Mouse (Mus musculus): ENCODE data around the gene Grhl1. TPM values are rescaled to one million over a fixed set of nuclear protein-coding genes. Genes with fewer than 3 reads are reported as not detected.

The Grhl1 gene
- total and polyA plus RNA-seq, 2 experiments from 2014 or later, result 2.3 to 2.7 TPM

DNA sequence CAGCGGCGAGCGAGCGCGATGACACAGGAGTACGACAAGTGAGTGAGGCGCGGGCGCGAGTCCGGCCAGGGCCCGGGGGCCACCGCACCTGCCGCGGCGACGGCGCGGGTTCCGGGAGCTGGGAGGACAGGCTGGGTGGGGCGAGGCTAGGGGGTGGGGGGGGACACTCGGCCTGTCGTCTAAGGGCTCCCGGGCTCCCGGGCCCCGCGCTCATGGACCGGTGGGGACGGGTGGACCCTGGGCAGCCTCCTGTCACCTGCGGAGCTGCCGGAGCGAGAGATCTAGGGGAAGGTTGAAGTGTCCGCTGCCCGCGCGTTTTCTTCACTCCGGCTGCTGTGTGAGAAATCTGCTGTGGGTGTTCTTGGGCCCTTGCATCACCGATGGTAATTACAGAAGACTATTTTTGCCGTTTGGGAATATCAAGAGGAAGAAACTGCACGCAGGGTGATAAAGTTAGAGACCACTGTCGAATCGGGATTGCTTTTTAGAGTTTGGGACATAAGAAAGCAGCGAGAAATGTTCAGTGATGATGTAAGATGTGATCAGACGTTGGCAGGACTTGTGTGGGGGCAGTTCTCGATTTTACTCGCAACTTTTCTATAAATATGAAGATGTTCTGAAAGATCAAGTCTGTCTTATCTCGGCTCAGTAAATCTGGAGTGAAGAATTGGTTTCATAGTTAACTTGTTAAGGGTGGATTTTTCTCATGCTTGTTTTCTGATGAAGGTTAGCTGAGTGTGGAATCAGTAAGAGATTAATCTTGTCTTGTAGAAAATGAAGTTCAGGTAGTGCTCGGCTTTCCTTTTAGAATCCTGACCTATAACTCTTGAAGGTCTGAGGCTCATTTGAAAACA lies 565 bp downstream of the Grhl1 start:
- DNase-seq (no peak), ATAC-seq (peak; percentile 16)
- Histone ChIP-seq H3K9ac (peak overlapping the region; percentile 51), H3K27ac (ENCODE audit: low read depth, low read length) (no peak overlapping the region), H3K4me2 (ENCODE audit: low read depth) (peak overlapping the region; percentile 85), H3K4me1 (ENCODE audit: insufficient read depth) (no peaks in the 10 kb centered on the region), H3K4me3 (ENCODE audit: low read depth, low read length) (peak overlapping the region; percentile 67), H3K9me3 (ENCODE audit: low read length) (no peaks in the 10 kb centered on the region), H3K27me3 (ENCODE audit: insufficient read depth, low read length) (peaks cover 5% of the 10 kb centered on the region; the same call in 1 of the 2 replicates), H3K36me3 (ENCODE audit: insufficient read depth) (no peaks in the 10 kb centered on the region)
- no peak for TF ChIP-seq CTCF (IDR thresholded peaks at IDR 0.05; ENCODE audit: low read depth)
- WGBS, result 10% methylated on average over 47 of the region's 48 CpGs

DNA sequence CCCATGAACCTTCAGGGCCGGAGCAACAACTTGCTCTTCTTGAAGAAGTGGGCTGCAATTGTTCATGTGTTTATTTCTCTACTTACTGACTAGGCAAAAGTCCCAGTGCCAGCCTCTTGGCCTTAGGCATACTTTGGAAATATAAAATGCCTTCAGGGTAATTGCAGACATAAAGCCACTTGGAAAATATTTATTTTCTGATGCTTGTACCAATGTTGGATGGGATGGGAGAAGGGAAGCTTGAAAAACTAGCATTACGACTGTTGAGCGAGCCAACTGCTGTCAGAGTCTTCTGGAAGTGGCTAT lies 1.1 kb downstream of the Grhl1 start:
- ATAC-seq (no peak), DNase-seq (no peak)
- H3K4me2 ChIP-seq (ENCODE audit: low read depth), result no peak overlapping the region
- peaks cover 5% of the 10 kb centered on the region; the same call in 1 of the 2 replicates for H3K27me3 ChIP-seq (ENCODE audit: insufficient read depth, low read length)
- no peak overlapping the region for H3K27ac ChIP-seq (ENCODE audit: low read depth, low read length)
- H3K9ac ChIP-seq, result no peak overlapping the region
- 55% methylated on average over 3 of the region's 3 CpGs for WGBS
- H3K4me3 ChIP-seq (ENCODE audit: low read depth, low read length), result no peak overlapping the region
- TF ChIP-seq CTCF (IDR thresholded peaks at IDR 0.05; ENCODE audit: low read depth), result no peak
- H3K36me3 ChIP-seq (ENCODE audit: insufficient read depth), result no peaks in the 10 kb centered on the region
- H3K4me1 ChIP-seq (ENCODE audit: insufficient read depth), result no peaks in the 10 kb centered on the region
- H3K9me3 ChIP-seq (ENCODE audit: low read length), result no peaks in the 10 kb centered on the region

DNA sequence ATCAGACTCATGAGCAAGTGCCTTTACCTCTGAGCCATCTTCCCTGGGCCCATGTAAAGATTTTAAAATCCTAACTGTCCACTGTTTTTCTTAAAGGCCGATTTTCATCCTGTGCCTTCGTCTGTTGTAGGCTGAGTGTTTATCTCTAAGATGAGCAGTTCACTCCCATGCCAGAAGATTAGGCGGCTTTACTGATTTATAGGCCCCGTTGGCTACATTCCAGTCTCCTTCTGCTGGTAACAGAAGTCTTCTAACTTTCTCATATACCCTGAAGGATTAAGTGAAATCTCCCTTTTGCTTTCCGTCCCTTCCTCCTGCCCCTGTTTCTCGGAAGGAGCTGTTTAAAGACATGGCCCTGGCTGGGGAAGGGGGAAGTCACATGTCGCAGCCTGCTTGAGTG lies 2.8 kb downstream of the Grhl1 start:
- H3K4me3 ChIP-seq (ENCODE audit: low read depth, low read length), result no peak overlapping the region
- DNase-seq, result no peak
- TF ChIP-seq CTCF (IDR thresholded peaks at IDR 0.05; ENCODE audit: low read depth), result no peak
- ATAC-seq, result no peak
- no peak overlapping the region for H3K4me2 ChIP-seq (ENCODE audit: low read depth)
- H3K27me3 ChIP-seq (ENCODE audit: insufficient read depth, low read length), result peaks cover 5% of the 10 kb centered on the region; the same call in 1 of the 2 replicates
- H3K9me3 ChIP-seq (ENCODE audit: low read length), result no peaks in the 10 kb centered on the region
- H3K9ac ChIP-seq, result no peak overlapping the region
- H3K27ac ChIP-seq (ENCODE audit: low read depth, low read length), result no peak overlapping the region
- H3K36me3 ChIP-seq (ENCODE audit: insufficient read depth), result no peaks in the 10 kb centered on the region
- H3K4me1 ChIP-seq (ENCODE audit: insufficient read depth), result no peaks in the 10 kb centered on the region
- 54% methylated on average over 7 of the region's 7 CpGs for WGBS

DNA sequence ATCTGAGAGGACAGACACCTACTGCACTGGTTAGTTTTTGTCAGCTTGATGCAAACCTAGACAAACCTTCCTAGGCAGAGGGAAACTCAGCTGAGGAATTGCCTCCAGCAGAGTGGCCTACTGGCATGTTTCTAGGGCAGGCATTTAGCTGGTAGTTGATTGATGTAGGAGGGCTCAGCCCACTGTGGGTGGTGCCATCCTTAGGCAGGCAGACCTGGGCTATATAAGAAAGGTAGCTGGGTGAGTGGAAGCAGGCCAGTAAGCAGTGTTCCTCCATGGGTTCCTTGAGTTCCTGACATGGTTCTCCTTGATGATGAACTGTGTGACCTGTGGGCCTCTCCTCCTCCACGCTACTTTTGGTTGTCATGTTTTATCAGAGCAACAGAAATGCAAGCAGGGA lies 8.4 kb downstream of the Grhl1 start:
- no peaks in the 10 kb centered on the region for H3K4me1 ChIP-seq (ENCODE audit: insufficient read depth)
- no peaks in the 10 kb centered on the region for H3K36me3 ChIP-seq (ENCODE audit: insufficient read depth)
- no peak for TF ChIP-seq CTCF (IDR thresholded peaks at IDR 0.05; ENCODE audit: low read depth)
- H3K4me3 ChIP-seq (ENCODE audit: low read depth, low read length), result no peak overlapping the region
- no peak for ATAC-seq
- no peaks in the 10 kb centered on the region for H3K9me3 ChIP-seq (ENCODE audit: low read length)
- H3K27ac ChIP-seq (ENCODE audit: low read depth, low read length), result no peak overlapping the region
- DNase-seq, result no peak
- H3K9ac ChIP-seq, result no peak overlapping the region
- WGBS, result 91% methylated on average over 1 of the region's 1 CpGs
- no peak overlapping the region for H3K4me2 ChIP-seq (ENCODE audit: low read depth)
- no peaks in the 10 kb centered on the region for H3K27me3 ChIP-seq (ENCODE audit: insufficient read depth, low read length)

DNA sequence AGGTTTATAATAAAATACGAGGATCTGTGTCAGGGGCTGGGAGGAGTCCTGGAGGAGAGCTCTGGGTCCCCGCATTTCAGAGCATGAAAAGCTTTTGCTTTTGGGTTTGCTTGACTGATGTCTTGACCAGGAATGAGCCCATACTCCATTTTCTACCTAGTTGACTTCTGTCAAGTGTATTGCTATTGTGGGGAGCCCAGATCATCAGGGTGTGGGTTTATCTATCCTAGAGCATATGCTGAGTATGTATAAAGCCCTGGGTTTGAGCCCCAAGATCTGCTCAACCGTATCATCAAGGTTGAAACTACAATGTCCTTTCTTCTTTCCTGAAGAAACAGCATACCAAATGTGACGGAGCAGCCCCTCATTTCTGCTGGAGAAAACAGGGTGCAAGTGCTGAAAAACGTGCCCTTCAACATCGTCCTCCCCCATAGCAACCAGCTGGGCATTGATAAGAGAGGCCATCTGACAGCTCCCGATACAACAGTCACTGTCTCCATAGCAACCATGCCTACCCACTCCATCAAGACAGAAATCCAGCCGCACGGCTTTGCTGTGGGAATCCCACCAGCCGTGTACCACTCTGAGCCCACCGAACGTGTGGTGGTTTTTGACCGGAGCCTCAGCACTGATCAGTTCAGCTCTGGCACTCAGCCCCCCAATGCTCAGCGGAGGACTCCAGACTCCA lies 9.1 kb downstream of the Grhl1 start:
- no peaks in the 10 kb centered on the region for H3K36me3 ChIP-seq (ENCODE audit: insufficient read depth)
- H3K4me1 ChIP-seq (ENCODE audit: insufficient read depth), result no peaks in the 10 kb centered on the region
- H3K9ac ChIP-seq, result no peak overlapping the region
- no peak overlapping the region for H3K4me3 ChIP-seq (ENCODE audit: low read depth, low read length)
- no peaks in the 10 kb centered on the region for H3K27me3 ChIP-seq (ENCODE audit: insufficient read depth, low read length)
- H3K27ac ChIP-seq (ENCODE audit: low read depth, low read length), result no peak overlapping the region
- ATAC-seq (peak; percentile 61), DNase-seq (no peak)
- no peak overlapping the region for H3K4me2 ChIP-seq (ENCODE audit: low read depth)
- H3K9me3 ChIP-seq (ENCODE audit: low read length), result no peaks in the 10 kb centered on the region
- WGBS, result 69% methylated on average over 14 of the region's 14 CpGs
- TF ChIP-seq CTCF (IDR thresholded peaks at IDR 0.05; ENCODE audit: low read depth), result no peak

DNA sequence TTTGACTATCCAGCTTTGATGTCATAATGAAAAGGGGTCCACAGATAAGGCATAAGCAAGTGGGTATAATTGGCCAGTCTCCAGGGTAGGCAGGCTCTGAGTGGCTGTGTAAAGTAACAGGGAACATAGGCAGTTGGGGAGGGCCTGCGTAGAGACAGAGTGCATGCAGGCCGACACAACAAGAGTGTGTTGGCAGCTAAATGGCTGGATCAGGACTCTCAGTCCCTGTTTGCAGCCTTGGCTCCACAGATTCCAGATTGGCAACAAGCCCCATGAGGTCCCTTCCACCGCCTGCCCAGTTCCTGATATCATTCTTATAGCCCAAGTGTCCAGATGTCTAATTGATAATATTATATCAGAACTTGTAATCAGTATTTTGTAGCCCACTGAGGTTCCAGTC lies 11.6 kb downstream of the Grhl1 start:
- H3K9me3 ChIP-seq (ENCODE audit: low read length), result no peaks in the 10 kb centered on the region
- no peak for ATAC-seq
- H3K36me3 ChIP-seq (ENCODE audit: insufficient read depth), result no peaks in the 10 kb centered on the region
- no peak overlapping the region for H3K4me3 ChIP-seq (ENCODE audit: low read depth, low read length)
- H3K4me2 ChIP-seq (ENCODE audit: low read depth), result no peak overlapping the region
- no peak for DNase-seq
- H3K9ac ChIP-seq, result no peak overlapping the region
- 55% methylated on average over 3 of the region's 3 CpGs for WGBS
- TF ChIP-seq CTCF (IDR thresholded peaks at IDR 0.05; ENCODE audit: low read depth), result no peak
- H3K27ac ChIP-seq (ENCODE audit: low read depth, low read length), result no peak overlapping the region
- H3K27me3 ChIP-seq (ENCODE audit: insufficient read depth, low read length), result no peaks in the 10 kb centered on the region
- H3K4me1 ChIP-seq (ENCODE audit: insufficient read depth), result no peaks in the 10 kb centered on the region

DNA sequence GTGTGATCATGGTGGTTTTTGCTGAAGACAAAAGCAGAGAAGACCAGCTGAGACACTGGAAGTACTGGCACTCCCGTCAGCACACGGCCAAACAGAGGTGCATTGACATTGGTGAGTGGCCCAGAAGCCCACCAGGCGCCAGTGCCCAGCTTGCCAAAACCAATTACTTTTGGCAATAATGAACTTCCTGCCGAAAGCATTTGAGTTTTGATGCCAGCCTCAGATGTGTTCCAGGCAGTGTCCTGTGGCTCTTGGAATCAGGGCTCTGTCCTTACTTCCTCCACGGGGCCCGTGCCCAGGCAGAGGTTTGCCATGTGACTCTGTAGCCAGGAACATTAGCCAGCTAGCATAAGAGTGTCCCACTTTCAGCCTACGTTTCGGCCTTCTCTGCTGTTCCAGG lies 12.8 kb downstream of the Grhl1 start:
- peak; percentile 49 for DNase-seq
- no peaks in the 10 kb centered on the region for H3K4me1 ChIP-seq (ENCODE audit: insufficient read depth)
- WGBS, result 68% methylated on average over 8 of the region's 8 CpGs

More for the DNA sequence above, 12.8 kb downstream of the Grhl1 start:
- Histone ChIP-seq H3K27ac (ENCODE audit: low read depth, low read length) (no peak overlapping the region), H3K36me3 (ENCODE audit: insufficient read depth) (no peaks in the 10 kb centered on the region), H3K4me3 (ENCODE audit: low read depth, low read length) (no peak overlapping the region), H3K4me2 (ENCODE audit: low read depth) (no peak overlapping the region), H3K27me3 (ENCODE audit: insufficient read depth, low read length) (no peaks in the 10 kb centered on the region), H3K9me3 (ENCODE audit: low read length) (no peaks in the 10 kb centered on the region), H3K9ac (no peak overlapping the region)
- no peak for TF ChIP-seq CTCF (IDR thresholded peaks at IDR 0.05; ENCODE audit: low read depth)
- ATAC-seq, result peak; percentile 69
